Mouse (Mus musculus) gastrocnemius, adult 8-10 months (tissue): ENCODE results near the gene Gm20777. TPM values are rescaled to one million over a fixed set of nuclear protein-coding genes. Genes with fewer than 3 reads are reported as not detected.
A peak's percentile ranks its signal among the peaks of the same experiment; 100 is the strongest.
"Not testable (repeated sequence)": the region's sequence is repeated elsewhere in the genome, so short reads cannot be mapped to it uniquely, and the experiment has no call there.

Experiments
- DNase-seq, 2 experiments: peaks; one replicate each; pipeline ENCODE4 v3.0.0; 2022; ENCODE audit warnings: low spot score in 2 of 2
- total RNA-seq, 4 experiments: library from RNA; stranded (reverse); gene quantifications; 2 replicates each; pipeline ENCODE4 v1.2.4; 2022

Gene Gm20777
- total RNA-seq: not detected

GRCm38 (mm10) chrY:10752350-10752749 lies at the start of gene Gm20777:
Gene Gm20777, minus strand, starts transcription at chrY:10752450.
- DNase-seq: not testable (repeated sequence)

DNA sequence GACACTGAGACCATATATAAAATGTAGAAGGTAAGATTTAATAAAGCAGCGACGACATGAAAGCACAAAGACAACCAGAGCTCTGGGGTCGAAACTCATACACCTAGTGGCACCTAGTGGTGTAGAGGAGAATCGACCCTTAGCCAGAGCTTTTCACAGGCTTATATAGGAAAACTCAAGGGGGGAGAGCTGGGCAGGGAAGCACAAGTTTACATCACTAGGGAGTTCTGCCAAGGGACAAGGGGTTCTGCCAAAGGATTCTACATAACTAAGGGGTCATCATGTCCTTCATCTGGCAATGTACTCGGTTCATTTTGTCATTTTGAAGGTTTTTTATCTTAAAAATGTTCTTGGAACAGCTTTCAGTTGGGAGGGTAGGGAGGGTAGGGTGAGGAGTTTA lies 42.7 kb downstream of the Gm20777 start:
- peak; percentile 8 to 10 for DNase-seq

GRCm38 (mm10) chrY:10708761-10709160 lies 43.5 kb downstream of the Gm20777 start:
- DNase-seq: not testable (repeated sequence)

GRCm38 (mm10) chrY:10708226-10708625 lies 44.0 kb downstream of the Gm20777 start:
- DNase-seq: peak; percentile 3 to 5

- peak in 1 of 2 experiments; percentile 2 for DNase-seq
These were observed 45.6 kb downstream of the Gm20777 start for GRCm38 (mm10) chrY:10706686-10707085.

Other genes with a start within 250 kb of the Gm20777 start
- gene Gm20737, start 216.4 kb downstream of the Gm20777 start, total RNA-seq: not detected
- gene Gm21775, start 199.0 kb downstream of the Gm20777 start, total RNA-seq: not detected
- gene Gm21900, start 136.1 kb downstream of the Gm20777 start, total RNA-seq: not detected